Mouse (Mus musculus) liver, postnatal 0 days (tissue): ENCODE results near the gene Srsf4.

Experiments used
- CTCF ChIP-seq: sonication (generic); IDR thresholded peaks from 2 replicates; pipeline ENCODE4 v1.5.1; 2016; ENCODE audit warnings: antibody characterized with exemption, low read depth
- EP300 ChIP-seq: IDR thresholded peaks from 2 replicates; pipeline ENCODE4 v1.6.1; 2016; ENCODE audit warnings: antibody characterized with exemption, low read depth, mild to moderate bottlenecking

DNA sequence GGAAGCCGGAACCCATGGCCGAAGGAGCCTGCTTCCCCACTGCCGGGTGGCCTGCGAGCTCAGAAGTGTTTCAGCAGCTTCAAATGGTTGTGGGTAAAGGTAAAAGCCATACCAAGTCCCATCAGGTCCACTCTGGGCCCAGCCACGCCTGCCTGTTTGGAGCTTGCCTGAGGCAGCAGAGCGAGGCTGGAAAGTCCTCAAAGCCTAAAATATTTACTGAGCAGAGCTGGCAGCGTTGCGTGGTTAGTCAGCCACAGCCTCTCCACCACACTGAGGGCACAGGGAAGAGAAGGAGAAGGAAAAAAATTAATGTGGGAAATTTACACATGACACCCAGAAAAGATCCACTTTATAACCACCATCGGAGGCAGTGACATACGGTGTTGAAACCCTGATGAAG lies 40.1 kb downstream of the Srsf4 start:
- TF ChIP-seq CTCF (no peak), EP300 (no peak)
